Mouse (Mus musculus): Measurements from ENCODE around the gene Trim2.

Gene Trim2

GRCm38 (mm10) chr3:84252776-84253654, 53.7 kb downstream of the Trim2 start:
- DNase-seq = peak; percentile 89

GRCm38 (mm10) chr3:84251721-84252120, 55.0 kb downstream of the Trim2 start:
- DNase-seq = no peak

- no peak for DNase-seq
Measured at GRCm38 (mm10) chr3:84250275-84250674, 56.4 kb downstream of the Trim2 start.

- DNase-seq = no peak
Measured at GRCm38 (mm10) chr3:84247789-84248188, 58.9 kb downstream of the Trim2 start.

GRCm38 (mm10) chr3:84246421-84246861, 60.2 kb downstream of the Trim2 start:
- peak; percentile 93 for DNase-seq

GRCm38 (mm10) chr3:84243116-84243515, 63.6 kb downstream of the Trim2 start:
- no peak for DNase-seq

GRCm38 (mm10) chr3:84242497-84242896, 64.2 kb downstream of the Trim2 start:
- DNase-seq = peak; percentile 65

GRCm38 (mm10) chr3:84241098-84241497, 65.6 kb downstream of the Trim2 start:
- no peak for DNase-seq

GRCm38 (mm10) chr3:84235420-84236304, 71.0 kb downstream of the Trim2 start:
- no peak for DNase-seq

GRCm38 (mm10) chr3:84234562-84234961, 72.1 kb downstream of the Trim2 start:
- DNase-seq = no peak

GRCm38 (mm10) chr3:84233663-84234415, 72.8 kb downstream of the Trim2 start:
- no peak for DNase-seq

- no peak for DNase-seq
Measured at GRCm38 (mm10) chr3:84232312-84232711, 74.4 kb downstream of the Trim2 start.

GRCm38 (mm10) chr3:84230988-84231387, 75.7 kb downstream of the Trim2 start:
- no peak for DNase-seq

GRCm38 (mm10) chr3:84228911-84229310, 77.8 kb downstream of the Trim2 start:
- DNase-seq = no peak

- no peak for DNase-seq
Measured at GRCm38 (mm10) chr3:84228203-84228870, 78.3 kb downstream of the Trim2 start.

GRCm38 (mm10) chr3:84227628-84228027, 79.0 kb downstream of the Trim2 start:
- no peak for DNase-seq

GRCm38 (mm10) chr3:84224982-84225381, 81.7 kb downstream of the Trim2 start:
- no peak for DNase-seq

- peak; percentile 76 for DNase-seq
Measured at GRCm38 (mm10) chr3:84220748-84221147, 85.9 kb downstream of the Trim2 start.

- DNase-seq = no peak
Measured at GRCm38 (mm10) chr3:84220326-84220725, 86.4 kb downstream of the Trim2 start.

GRCm38 (mm10) chr3:84219720-84220273, 86.9 kb downstream of the Trim2 start:
- no peak for DNase-seq

- no peak for DNase-seq
Measured at GRCm38 (mm10) chr3:84219166-84219710, 87.4 kb downstream of the Trim2 start.

GRCm38 (mm10) chr3:84218498-84218897, 88.2 kb downstream of the Trim2 start:
- DNase-seq = no peak
